Mouse (Mus musculus): ENCODE data around the gene Creg2.

Creg2 gene

GRCm38 (mm10) chr1:39653028-39653427 is 1.8 kb upstream of the Creg2 start:
- no peak for DNase-seq (ENCODE audit: low read depth in 1 of 2, low spot score in 2 of 2)

DNA sequence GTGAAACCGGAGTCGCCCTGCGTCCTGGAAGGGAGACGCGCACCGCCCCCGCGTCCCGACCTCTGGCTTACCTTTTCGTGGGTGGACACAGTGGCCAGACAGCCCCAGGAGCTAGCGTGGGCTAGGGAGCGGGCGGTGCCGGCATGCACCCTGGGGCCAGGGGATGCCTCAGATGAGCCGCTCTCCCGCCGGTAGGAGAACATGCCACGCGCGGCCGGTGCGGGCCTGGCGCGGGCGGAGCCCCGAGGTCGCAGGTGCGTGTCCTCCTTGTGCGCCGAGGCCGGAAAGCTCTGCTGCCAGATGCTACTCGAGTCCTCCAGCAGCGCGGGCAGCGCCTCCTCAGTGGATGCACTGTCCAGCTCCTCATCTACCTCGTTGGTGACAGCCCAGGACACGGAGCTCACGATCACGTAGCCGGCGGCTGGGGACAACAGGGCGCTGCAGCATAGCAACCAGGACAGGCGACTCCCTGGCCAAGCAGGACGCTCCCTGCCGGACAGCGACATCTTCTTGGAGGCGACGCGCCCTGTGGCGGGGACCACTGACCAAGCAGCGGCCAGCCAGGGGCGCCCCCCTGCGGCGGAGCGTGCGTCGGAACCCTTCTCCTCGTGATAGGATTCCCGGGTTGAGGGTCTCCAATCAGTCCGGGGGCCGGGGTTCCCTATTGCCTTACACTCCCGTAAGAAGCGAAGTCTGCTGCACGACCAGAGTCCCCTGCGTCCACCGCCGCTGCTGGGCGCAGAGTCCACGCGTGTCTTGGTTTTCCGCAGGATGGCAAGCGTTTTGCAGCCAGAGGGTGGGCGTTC is 636 bp downstream of the Creg2 start:
- DNase-seq (ENCODE audit: low read depth in 1 of 2, low spot score in 2 of 2): peak in 1 of 2 experiments; percentile 23

- DNase-seq (ENCODE audit: low read depth in 1 of 2, low spot score in 2 of 2): no peak
Measured at GRCm38 (mm10) chr1:39649691-39650434, 1.4 kb downstream of the Creg2 start.

- DNase-seq (ENCODE audit: low read depth in 1 of 2, low spot score in 2 of 2): no peak
Measured at GRCm38 (mm10) chr1:39648584-39648983, 2.7 kb downstream of the Creg2 start.

GRCm38 (mm10) chr1:39645905-39646759 is 5.1 kb downstream of the Creg2 start:
- no peak for DNase-seq (ENCODE audit: low read depth in 1 of 2, low spot score in 2 of 2)

- no peak for DNase-seq (ENCODE audit: low read depth in 1 of 2, low spot score in 2 of 2)
Measured at GRCm38 (mm10) chr1:39644333-39644732, 6.9 kb downstream of the Creg2 start.

DNA sequence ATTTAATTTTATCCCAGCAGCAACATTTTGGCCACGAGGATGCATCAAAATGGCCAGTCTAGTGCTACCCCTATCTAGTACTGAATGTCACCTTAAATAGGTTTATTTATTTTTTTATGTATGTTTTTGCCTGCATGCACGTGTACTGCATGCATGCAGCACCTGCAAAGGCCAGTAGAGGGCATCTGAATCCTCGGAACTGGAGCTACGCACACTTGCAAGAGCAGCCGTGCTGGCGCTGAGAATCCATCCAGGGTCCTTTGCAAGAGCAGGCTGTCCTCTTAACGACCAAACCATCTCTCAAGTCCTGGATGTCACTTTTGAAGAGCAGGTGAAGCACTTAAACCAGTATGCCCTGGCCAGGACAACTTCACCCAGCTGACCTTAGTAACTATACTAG is 9.6 kb downstream of the Creg2 start:
- DNase-seq (ENCODE audit: low read depth in 1 of 2, low spot score in 2 of 2): no peak

- no peak for DNase-seq (ENCODE audit: low read depth in 1 of 2, low spot score in 2 of 2)
Measured at GRCm38 (mm10) chr1:39637139-39637538, 14.1 kb downstream of the Creg2 start.

DNA sequence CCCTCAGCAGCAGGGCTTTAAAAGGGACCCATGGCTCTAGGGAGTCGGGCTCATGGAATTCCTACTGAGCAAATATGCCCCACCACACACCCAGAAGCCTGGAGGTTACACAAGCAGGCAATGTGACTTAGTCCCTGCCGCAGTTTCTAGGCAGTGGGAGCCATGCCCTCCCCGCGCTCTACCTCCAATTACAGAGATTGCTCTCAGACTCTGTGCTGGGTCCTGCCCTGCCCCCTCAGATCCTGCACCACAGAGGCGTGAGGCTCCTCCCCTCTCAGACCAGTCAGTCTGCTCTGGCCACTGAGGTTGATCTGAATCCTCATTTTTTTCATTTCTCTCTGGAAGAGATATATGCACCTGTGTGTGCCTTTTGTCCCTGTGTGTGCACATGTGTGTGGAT is 14.6 kb downstream of the Creg2 start:
- DNase-seq (ENCODE audit: low read depth in 1 of 2, low spot score in 2 of 2): no peak

DNA sequence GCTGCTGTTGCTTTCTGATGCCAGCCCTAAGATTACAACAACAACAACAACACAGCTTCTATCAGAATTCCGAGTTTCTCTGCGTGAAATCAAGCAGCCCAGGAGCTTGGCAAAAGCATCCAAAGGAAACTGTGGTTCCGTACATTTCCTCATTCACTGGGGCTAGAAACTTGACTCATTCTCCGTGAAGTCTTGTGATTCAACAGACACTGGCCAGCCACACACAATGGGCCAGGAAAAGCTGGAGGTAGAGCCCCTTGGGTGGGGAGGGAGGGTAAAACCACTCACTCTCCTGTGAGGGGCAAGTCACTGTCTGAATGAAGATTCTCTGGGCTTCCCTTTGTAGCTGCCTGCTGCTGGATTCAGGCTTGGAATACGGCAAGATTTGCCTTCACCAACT is 15.1 kb downstream of the Creg2 start:
- DNase-seq (ENCODE audit: low read depth in 1 of 2, low spot score in 2 of 2): no peak

DNA sequence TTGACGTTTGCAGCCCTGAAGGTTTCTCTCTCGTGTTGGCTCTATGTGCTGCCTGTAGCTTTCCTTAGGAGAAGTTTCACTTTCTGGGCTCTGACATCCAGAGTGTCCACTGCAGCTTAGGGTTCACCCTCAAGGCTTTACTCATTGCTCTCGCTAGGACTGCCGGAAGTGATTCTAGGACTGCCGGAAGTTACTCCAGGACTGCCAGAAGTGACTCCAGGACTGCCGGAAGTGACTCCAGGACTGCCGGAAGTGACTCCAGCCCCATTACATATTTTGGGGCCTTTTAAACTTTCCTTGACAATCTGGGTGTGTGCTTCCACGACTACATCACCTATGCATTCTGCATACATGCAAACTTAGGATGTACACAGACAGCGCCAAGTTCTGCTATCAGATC is 22.7 kb downstream of the Creg2 start:
- no peak for DNase-seq (ENCODE audit: low read depth in 1 of 2, low spot score in 2 of 2)

- no peak for DNase-seq (ENCODE audit: low read depth in 1 of 2, low spot score in 2 of 2)
Measured at GRCm38 (mm10) chr1:39625491-39625890, 25.8 kb downstream of the Creg2 start.

- no peak for DNase-seq (ENCODE audit: low read depth in 1 of 2, low spot score in 2 of 2)
Measured at GRCm38 (mm10) chr1:39623729-39624128, 27.5 kb downstream of the Creg2 start.

DNA sequence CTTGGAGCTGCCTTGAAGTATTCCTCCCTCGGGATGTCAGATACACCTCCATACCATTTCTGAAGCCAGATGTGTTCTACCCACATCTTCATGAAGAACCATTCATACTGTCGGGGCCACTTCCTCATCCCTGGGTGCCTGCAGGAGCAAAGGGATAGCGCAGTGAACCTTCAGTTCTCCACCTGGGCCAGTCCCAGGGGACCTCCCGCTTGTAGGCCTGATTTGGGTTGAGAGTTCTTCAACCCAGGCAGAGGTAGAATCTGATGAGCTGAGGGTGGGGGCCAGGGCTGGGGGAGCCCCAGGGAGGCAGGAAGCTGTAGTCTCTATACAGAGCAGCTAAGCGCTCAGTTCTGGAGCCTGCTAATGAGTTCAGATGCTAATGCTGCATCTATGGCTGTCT is 28.2 kb downstream of the Creg2 start:
- DNase-seq (ENCODE audit: low read depth in 1 of 2, low spot score in 2 of 2): no peak

GRCm38 (mm10) chr1:39618524-39618923 is 32.8 kb downstream of the Creg2 start:
- no peak for DNase-seq (ENCODE audit: low read depth in 1 of 2, low spot score in 2 of 2)

GRCm38 (mm10) chr1:39615526-39615925 is 35.7 kb downstream of the Creg2 start:
- DNase-seq (ENCODE audit: low read depth in 1 of 2, low spot score in 2 of 2): no peak

GRCm38 (mm10) chr1:39614462-39615279 is 36.6 kb downstream of the Creg2 start:
- DNase-seq (ENCODE audit: low read depth in 1 of 2, low spot score in 2 of 2): peak in 1 of 2 experiments; percentile 51

DNA sequence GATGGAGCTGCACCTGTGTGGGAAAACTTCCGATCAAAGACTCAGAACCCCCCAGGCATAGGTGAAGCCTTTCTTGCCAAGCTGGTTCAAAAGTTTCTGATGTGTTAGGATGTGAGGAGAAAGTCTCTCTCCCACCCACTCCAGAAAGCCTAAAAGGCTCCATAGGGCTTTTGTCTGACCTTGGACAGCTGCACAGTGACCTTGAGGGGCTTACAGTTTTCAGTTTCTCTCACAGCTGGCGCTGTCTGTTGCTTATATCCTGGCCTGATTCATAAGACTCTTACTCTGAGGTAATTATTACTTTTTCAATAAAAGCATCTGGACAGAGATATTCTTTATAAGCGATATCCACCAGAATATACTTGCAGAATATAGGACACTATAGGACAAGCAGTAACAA is 38.2 kb downstream of the Creg2 start:
- no peak for DNase-seq (ENCODE audit: low read depth in 1 of 2, low spot score in 2 of 2)

DNA sequence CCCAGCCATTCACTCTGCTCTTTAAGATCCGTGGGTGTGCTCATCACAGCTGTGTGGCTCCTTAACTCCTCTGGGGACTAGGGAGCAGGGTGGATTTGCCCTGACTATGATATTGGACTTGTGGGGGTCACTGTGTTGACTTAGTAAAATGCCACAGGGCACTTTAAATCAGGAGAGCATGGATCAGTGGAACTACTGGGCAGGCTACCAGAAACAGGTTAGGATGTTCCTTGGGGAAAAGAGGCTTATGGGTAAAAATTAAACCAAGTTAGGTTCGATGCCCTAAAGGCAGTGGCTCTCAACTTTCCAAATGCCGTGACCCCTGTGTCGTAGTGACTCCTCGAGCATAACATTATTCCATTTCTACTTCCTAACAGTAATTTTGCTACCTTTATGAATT is 38.8 kb downstream of the Creg2 start:
- no peak for DNase-seq (ENCODE audit: low read depth in 1 of 2, low spot score in 2 of 2)

DNA sequence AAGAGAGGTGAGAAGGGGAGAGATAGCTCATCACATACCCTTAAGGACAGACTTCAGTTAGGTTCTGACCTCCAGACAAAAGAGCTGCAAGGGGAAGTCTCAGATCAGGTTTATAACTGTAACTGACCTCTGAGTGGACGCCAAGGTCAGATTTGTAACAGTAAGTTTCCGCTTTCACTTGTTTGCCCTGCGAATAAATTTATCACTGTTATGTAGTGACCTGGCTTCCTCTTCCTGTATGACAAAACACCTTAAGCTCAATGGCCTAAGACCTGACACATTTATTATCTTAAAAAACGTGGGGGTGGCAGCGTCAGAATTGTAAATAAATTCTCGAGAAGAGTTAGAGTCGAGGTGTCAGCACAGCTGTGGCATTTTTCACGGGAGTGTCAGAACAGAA is 42.7 kb downstream of the Creg2 start:
- no peak for DNase-seq (ENCODE audit: low read depth in 1 of 2, low spot score in 2 of 2)

GRCm38 (mm10) chr1:39602477-39602876 is 48.8 kb downstream of the Creg2 start:
- peak; percentile 44 to 52 for DNase-seq (ENCODE audit: low read depth in 1 of 2, low spot score in 2 of 2)

All from monocyte, adult 2 months (primary cell).